Mouse (Mus musculus): ENCODE results near the gene Zfp169. TPM values are rescaled to one million over a fixed set of nuclear protein-coding genes. Genes with fewer than 3 reads are reported as not detected.

Zfp169 gene
- polyA plus RNA-seq, 1 experiment: not detected

GRCm38 (mm10) chr13:48493183-48493582, 20.1 kb downstream of the Zfp169 start:
- peak overlapping the region; percentile 93 for H3K27ac ChIP-seq (ENCODE audit: insufficient read depth, low read depth, low read length)
- 32% methylated on average over 5 of the region's 5 CpGs for WGBS
- TF ChIP-seq CTCF (IDR thresholded peaks at IDR 0.05; ENCODE audit: insufficient read depth, low read depth, low read length) (no peak), POLR2A (IDR thresholded peaks at IDR 0.05; ENCODE audit: insufficient read depth, low read depth, low read length) (no peak)
- peaks cover 13% of the 10 kb centered on the region for H3K4me1 ChIP-seq (ENCODE audit: control insufficient read depth, insufficient read depth, low read length)
- no peak overlapping the region for H3K4me3 ChIP-seq (ENCODE audit: insufficient read depth, low read depth, low read length)

DNA sequence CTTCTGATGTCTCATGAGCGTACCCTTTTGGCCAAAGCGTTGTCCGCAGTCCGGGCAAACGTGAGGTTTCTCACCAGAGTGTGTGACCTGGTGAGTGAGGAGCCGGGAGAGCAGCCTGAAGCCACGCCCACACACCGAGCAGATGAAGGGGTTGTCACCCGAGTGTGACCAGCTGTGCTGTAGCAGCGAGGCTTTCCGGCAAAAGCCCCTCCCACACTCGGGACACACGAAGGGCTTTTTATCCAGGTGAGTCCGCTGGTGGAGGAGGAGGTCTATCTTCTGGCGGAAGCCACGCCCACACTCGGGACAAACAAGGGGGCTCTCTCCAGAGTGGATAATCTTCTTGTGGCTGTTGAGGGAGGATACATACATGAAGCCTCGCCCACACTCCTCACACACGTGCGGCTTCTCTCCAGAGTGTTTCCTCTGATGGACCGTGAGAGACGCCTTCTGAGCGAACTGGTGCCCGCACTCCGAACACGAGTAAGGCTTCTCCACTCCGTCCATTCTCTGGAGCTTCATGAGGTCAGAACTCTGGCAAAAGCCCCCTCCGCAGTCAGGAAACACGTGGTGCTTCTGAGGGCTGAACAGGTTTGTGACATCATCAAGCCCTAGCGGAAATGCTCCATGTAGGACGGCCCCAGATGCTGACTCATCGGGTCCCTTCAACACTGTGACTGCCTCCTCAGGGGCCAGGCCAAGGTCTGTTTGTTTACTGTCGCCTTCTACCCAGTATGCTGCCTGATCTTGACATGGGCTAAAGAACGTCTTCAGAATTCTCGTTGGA, 22.7 kb downstream of the Zfp169 start:
- Histone ChIP-seq H3K4me3 (ENCODE audit: insufficient read depth, low read depth, low read length) (no peak overlapping the region), H3K27ac (ENCODE audit: insufficient read depth, low read depth, low read length) (no peak overlapping the region), H3K4me1 (ENCODE audit: control insufficient read depth, insufficient read depth, low read length) (peaks cover 9% of the 10 kb centered on the region; the same call in 1 of the 2 replicates)
- 92% methylated on average over 35 of the region's 35 CpGs for WGBS
- TF ChIP-seq POLR2A (IDR thresholded peaks at IDR 0.05; ENCODE audit: insufficient read depth, low read depth, low read length) (no peak), CTCF (IDR thresholded peaks at IDR 0.05; ENCODE audit: insufficient read depth, low read depth, low read length) (no peak)

- Histone ChIP-seq H3K4me1 (ENCODE audit: control insufficient read depth, insufficient read depth, low read length) (no peaks in the 10 kb centered on the region), H3K4me3 (ENCODE audit: insufficient read depth, low read depth, low read length) (no peak overlapping the region), H3K27ac (ENCODE audit: insufficient read depth, low read depth, low read length) (no peak overlapping the region)
- TF ChIP-seq POLR2A (IDR thresholded peaks at IDR 0.05; ENCODE audit: insufficient read depth, low read depth, low read length) (no peak), CTCF (IDR thresholded peaks at IDR 0.05; ENCODE audit: insufficient read depth, low read depth, low read length) (no peak)
- 96% methylated on average over 4 of the region's 4 CpGs for WGBS
Measured at GRCm38 (mm10) chr13:48483606-48484005, 29.6 kb downstream of the Zfp169 start.

GRCm38 (mm10) chr13:48468656-48469180, 44.5 kb downstream of the Zfp169 start:
- no peaks in the 10 kb centered on the region for H3K4me1 ChIP-seq (ENCODE audit: control insufficient read depth, insufficient read depth, low read length)
- 84% methylated on average over 15 of the region's 15 CpGs for WGBS
- H3K27ac ChIP-seq (ENCODE audit: insufficient read depth, low read depth, low read length): no peak overlapping the region
- no peak overlapping the region for H3K4me3 ChIP-seq (ENCODE audit: insufficient read depth, low read depth, low read length)
- no peak for TF ChIP-seq POLR2A (IDR thresholded peaks at IDR 0.05; ENCODE audit: insufficient read depth, low read depth, low read length)
- TF ChIP-seq CTCF (IDR thresholded peaks at IDR 0.05; ENCODE audit: insufficient read depth, low read depth, low read length): no peak

GRCm38 (mm10) chr13:48466186-48466585, 47.1 kb downstream of the Zfp169 start:
- TF ChIP-seq CTCF (IDR thresholded peaks at IDR 0.05; ENCODE audit: insufficient read depth, low read depth, low read length): no peak
- TF ChIP-seq POLR2A (IDR thresholded peaks at IDR 0.05; ENCODE audit: insufficient read depth, low read depth, low read length): no peak
- H3K27ac ChIP-seq (ENCODE audit: insufficient read depth, low read depth, low read length): no peak overlapping the region
- H3K4me3 ChIP-seq (ENCODE audit: insufficient read depth, low read depth, low read length): no peak overlapping the region
- WGBS: 58% methylated on average over 10 of the region's 10 CpGs
- H3K4me1 ChIP-seq (ENCODE audit: control insufficient read depth, insufficient read depth, low read length): no peaks in the 10 kb centered on the region

GRCm38 (mm10) chr13:48464170-48464569, 49.1 kb downstream of the Zfp169 start:
- TF ChIP-seq POLR2A (IDR thresholded peaks at IDR 0.05; ENCODE audit: insufficient read depth, low read depth, low read length) (no peak), CTCF (IDR thresholded peaks at IDR 0.05; ENCODE audit: insufficient read depth, low read depth, low read length) (no peak)
- Histone ChIP-seq H3K27ac (ENCODE audit: insufficient read depth, low read depth, low read length) (no peak overlapping the region), H3K4me1 (ENCODE audit: control insufficient read depth, insufficient read depth, low read length) (no peaks in the 10 kb centered on the region), H3K4me3 (ENCODE audit: insufficient read depth, low read depth, low read length) (no peak overlapping the region)
- 7% methylated on average over 4 of the region's 4 CpGs for WGBS

DNA sequence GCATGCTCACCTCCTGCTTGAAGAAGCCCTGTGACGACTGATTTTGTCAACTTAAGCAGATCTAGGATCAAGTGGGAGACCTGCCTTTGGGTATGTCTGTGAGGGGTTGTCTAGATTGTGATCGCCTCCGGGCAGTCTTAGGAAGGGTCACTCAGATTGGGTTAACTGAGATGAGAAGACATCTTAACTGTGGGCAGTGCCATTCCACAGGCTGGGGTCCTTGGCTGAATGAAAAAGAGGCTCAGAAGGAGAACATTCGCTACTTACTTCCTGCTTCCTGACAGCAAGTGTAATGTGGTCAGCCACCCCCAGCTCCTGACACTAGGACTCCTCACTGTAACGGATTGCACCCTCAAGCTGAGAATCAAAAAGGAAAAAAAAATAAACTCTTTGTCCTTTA, 54.0 kb downstream of the Zfp169 start:
- no peak for TF ChIP-seq CTCF (IDR thresholded peaks at IDR 0.05; ENCODE audit: insufficient read depth, low read depth, low read length)
- TF ChIP-seq POLR2A (IDR thresholded peaks at IDR 0.05; ENCODE audit: insufficient read depth, low read depth, low read length): no peak
- H3K4me3 ChIP-seq (ENCODE audit: insufficient read depth, low read depth, low read length): no peak overlapping the region
- WGBS: 90% methylated on average over 5 of the region's 5 CpGs

DNA sequence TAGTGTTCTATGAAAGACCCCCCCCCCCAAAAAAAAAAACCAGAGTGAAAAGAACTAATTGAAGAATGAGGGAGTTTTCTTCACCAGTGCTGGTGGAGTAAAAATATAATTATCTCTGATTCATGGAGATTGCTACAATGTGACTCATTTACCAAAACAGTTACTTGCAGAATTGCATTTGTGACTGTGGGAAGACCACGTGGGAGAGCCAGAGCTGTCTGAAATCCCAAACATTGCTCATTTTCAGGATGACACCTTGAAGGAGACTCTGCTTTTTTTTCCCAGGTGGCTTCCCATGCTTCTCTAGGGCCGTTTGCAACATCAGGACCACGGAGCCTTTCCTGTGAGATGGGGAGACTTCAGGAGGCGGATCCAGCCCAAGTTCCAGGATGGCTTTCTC, 65.1 kb downstream of the Zfp169 start:
- Histone ChIP-seq H3K4me1 (ENCODE audit: control insufficient read depth, insufficient read depth, low read length) (peaks cover 4% of the 10 kb centered on the region), H3K4me3 (ENCODE audit: insufficient read depth, low read depth, low read length) (no peak overlapping the region), H3K27ac (ENCODE audit: insufficient read depth, low read depth, low read length) (no peak overlapping the region)
- TF ChIP-seq POLR2A (IDR thresholded peaks at IDR 0.05; ENCODE audit: insufficient read depth, low read depth, low read length) (no peak), CTCF (IDR thresholded peaks at IDR 0.05; ENCODE audit: insufficient read depth, low read depth, low read length) (no peak)
- WGBS: 29% methylated on average over 4 of the region's 4 CpGs

More for the DNA sequence above, 54.0 kb downstream of the Zfp169 start:
- no peaks in the 10 kb centered on the region for H3K4me1 ChIP-seq (ENCODE audit: control insufficient read depth, insufficient read depth, low read length)
- no peak overlapping the region for H3K27ac ChIP-seq (ENCODE audit: insufficient read depth, low read depth, low read length)

DNA sequence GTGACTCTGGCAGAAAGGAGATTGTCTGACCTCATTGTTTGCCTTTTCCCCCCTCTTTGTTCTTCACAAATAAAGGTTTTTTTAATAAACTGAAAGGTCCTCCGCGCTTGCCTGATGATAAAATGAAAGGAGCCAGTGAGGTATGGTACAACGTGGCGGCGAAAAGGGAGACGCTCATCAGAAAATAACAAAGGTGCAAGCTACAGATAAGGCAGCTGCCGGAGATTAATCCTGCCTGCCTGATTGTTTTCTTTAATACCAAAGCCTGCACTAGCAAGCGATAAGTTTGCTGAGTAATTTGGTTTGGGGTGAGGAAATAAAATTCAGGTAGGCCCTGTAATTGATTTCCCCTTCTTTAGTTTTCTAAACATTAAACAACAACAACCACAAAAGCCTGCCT, 69.3 kb downstream of the Zfp169 start:
- TF ChIP-seq POLR2A (IDR thresholded peaks at IDR 0.05; ENCODE audit: insufficient read depth, low read depth, low read length) (no peak), CTCF (IDR thresholded peaks at IDR 0.05; ENCODE audit: insufficient read depth, low read depth, low read length) (no peak)
- 88% methylated on average over 8 of the region's 8 CpGs for WGBS
- H3K27ac ChIP-seq (ENCODE audit: insufficient read depth, low read depth, low read length): no peak overlapping the region
- H3K4me1 ChIP-seq (ENCODE audit: control insufficient read depth, insufficient read depth, low read length): peaks cover 4% of the 10 kb centered on the region
- no peak overlapping the region for H3K4me3 ChIP-seq (ENCODE audit: insufficient read depth, low read depth, low read length)

Data from olfactory bulb, adult 2 months (tissue).